Mouse (Mus musculus) olfactory bulb, adult 2 months (tissue): ENCODE results near the gene Psmb9. TPM values are rescaled to one million over a fixed set of nuclear protein-coding genes. Genes with fewer than 3 reads are reported as not detected.
"Not testable (repeated sequence)": the region's sequence is repeated elsewhere in the genome, so short reads cannot be mapped to it uniquely, and the experiment has no call there.

Experiments
- H3K27ac ChIP-seq: fragments of 200-500 bp; 2 replicates; pipeline ENCODE4 v1.5.1; 2012; ENCODE audit warnings: low read depth, low read length; ENCODE audit not compliant: insufficient read depth
- H3K4me1 ChIP-seq: fragments of 200-500 bp; 2 replicates; pipeline ENCODE4 v1.6.1; 2012; ENCODE audit warnings: low read length; ENCODE audit not compliant: control insufficient read depth, insufficient read depth
- H3K4me3 ChIP-seq: fragments of 200-500 bp; 2 replicates; pipeline ENCODE4 v1.5.1; 2012; ENCODE audit warnings: mild to moderate bottlenecking, low read depth, low read length, moderate library complexity; ENCODE audit not compliant: insufficient read depth
- CTCF ChIP-seq: fragments of 200-500 bp; IDR thresholded peaks from 2 replicates; pipeline ENCODE4 v1.5.1; 2012; ENCODE audit warnings: low read depth, mild to moderate bottlenecking, low read length, moderate library complexity; ENCODE audit not compliant: insufficient read depth
- POLR2A ChIP-seq: fragments of 200-500 bp; IDR thresholded peaks from 2 replicates; pipeline ENCODE4 v1.6.1; 2012; ENCODE audit warnings: mild to moderate bottlenecking, low read depth, low read length, moderate library complexity; ENCODE audit not compliant: insufficient read depth
- WGBS: fragments of 180-500 bp; shearing (Covaris S2); methylation state at CpG from one replicate; pipeline ENCODE4 v1.1.7; 2018; 5-methylcytosine and 5-hydroxymethylcytosine counted together
- polyA plus RNA-seq: library from polyadenylated mRNA; stranded (reverse); fragments of >200 nt; gene quantifications from 2 replicates; pipeline ENCODE4 v1.2.4, GENCODE M21; 2012; ENCODE audit warnings: low replicate concordance; ENCODE audit not compliant: missing spikeins, insufficient read depth, insufficient read length

Gene Psmb9
- polyA plus RNA-seq, 1 experiment: 272 TPM

- Histone ChIP-seq H3K27ac (no peak overlapping the region), H3K4me3 (no peak overlapping the region), H3K4me1 (no peaks in the 10 kb centered on the region)
- no peak for TF ChIP-seq POLR2A
- TF ChIP-seq CTCF: no peak
- WGBS: 93% methylated on average over 5 of the region's 5 CpGs
Measured at GRCm38 (mm10) chr17:34172528-34172927, 15.0 kb downstream of the Psmb9 start.

GRCm38 (mm10) chr17:34170877-34171498 lies 16.6 kb downstream of the Psmb9 start:
- Histone ChIP-seq H3K4me1 (no peaks in the 10 kb centered on the region), H3K4me3 (no peak overlapping the region), H3K27ac (no peak overlapping the region)
- TF ChIP-seq CTCF: no peak
- TF ChIP-seq POLR2A: no peak
- 35% methylated on average over 13 of the region's 13 CpGs for WGBS

- 26% methylated on average over 4 of the region's 4 CpGs for WGBS
- no peak overlapping the region for H3K4me3 ChIP-seq
- no peaks in the 10 kb centered on the region for H3K4me1 ChIP-seq
- TF ChIP-seq CTCF (no peak), POLR2A (no peak)
- no peak overlapping the region for H3K27ac ChIP-seq
Measured at GRCm38 (mm10) chr17:34170487-34170876, 17.1 kb downstream of the Psmb9 start.

DNA sequence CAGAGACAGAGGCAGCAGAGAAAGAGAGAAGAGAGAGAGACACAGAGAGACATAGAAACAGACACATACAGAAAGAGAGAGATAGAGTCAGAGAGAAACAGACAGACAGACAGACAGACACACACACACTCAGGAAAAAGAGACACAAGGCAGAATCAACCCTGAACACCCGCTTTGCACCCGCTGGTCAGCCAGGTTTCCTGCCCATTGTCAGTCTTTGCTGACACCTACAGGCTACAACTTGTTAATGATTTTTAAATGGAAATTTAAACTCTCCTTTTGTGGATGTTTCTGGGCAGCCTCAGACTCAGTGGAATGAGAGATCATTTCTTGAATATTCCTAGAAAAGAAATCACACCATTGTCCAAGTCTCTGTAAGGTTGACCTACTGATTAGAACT lies 18.3 kb downstream of the Psmb9 start:
- Histone ChIP-seq H3K4me1 (no peaks in the 10 kb centered on the region), H3K4me3 (no peak overlapping the region), H3K27ac (no peak overlapping the region)
- TF ChIP-seq POLR2A (no peak), CTCF (no peak)
- 0% methylated on average over 2 of the region's 2 CpGs for WGBS

- WGBS: 85% methylated on average over 6 of the region's 6 CpGs
- Histone ChIP-seq H3K27ac (no peak overlapping the region), H3K4me3 (no peak overlapping the region), H3K4me1 (no peaks in the 10 kb centered on the region)
- TF ChIP-seq CTCF (no peak), POLR2A (no peak)
Measured at GRCm38 (mm10) chr17:34165033-34165730, 22.4 kb downstream of the Psmb9 start.

DNA sequence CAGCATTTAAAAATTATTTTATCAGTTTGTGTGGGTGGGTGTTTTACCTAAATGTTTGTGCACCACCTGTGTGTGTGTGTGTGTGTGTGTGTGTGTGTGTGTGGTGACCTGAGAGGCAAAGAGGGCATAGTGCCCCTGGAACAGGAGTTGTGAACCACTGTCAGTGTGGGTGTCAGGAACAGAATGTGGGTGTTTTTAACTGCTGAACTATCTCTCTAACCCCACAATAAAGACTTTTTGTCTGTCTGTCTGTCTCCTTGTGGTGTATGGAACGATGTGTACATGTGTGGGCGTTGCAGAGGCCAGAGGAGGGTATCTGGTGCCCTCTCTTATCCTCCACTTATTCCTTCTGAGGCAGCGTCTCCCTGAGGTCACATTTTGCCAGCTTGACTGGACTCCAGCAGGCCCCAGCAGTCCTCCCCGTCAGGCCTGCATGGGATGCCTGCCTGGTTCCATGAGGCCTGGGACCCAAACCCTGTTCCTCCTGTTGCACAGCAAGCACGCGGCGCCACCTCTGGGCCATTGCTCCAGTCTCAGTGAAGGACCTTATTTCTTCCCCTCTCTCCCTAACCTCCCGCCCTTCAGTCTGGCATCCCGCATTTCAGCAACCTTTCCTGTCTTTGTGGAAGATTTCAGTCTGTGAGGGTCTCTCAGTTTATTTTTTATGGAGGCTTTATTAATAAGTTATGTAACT lies 23.2 kb downstream of the Psmb9 start:
- Histone ChIP-seq H3K4me3 (no peak overlapping the region), H3K4me1 (no peaks in the 10 kb centered on the region), H3K27ac (no peak overlapping the region)
- WGBS: 44% methylated on average over 9 of the region's 9 CpGs
- TF ChIP-seq CTCF (no peak), POLR2A (no peak)

DNA sequence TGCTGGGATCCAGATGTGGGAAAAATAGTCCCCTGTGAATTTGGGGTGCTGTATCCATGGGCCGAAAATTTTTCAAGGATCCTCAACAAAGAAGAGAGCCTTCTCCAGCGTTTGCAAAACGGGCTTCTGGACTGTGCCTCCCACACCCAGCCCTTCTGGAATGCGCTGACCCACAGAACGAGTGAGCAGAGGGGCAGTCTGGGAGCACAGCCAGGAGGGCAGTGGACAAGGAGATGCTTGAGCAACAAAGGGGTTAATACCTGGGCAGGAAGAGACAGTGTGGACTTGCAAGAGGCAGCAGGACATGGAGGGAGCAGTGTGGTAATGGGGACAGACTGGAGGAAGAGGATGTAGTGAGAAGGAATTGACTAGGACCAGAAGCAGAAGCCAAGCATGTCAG lies 32.0 kb downstream of the Psmb9 start:
- TF ChIP-seq POLR2A (no peak), CTCF (no peak)
- no peak overlapping the region for H3K27ac ChIP-seq
- H3K4me1 ChIP-seq: no peaks in the 10 kb centered on the region
- no peak overlapping the region for H3K4me3 ChIP-seq
- 50% methylated on average over 5 of the region's 5 CpGs for WGBS

DNA sequence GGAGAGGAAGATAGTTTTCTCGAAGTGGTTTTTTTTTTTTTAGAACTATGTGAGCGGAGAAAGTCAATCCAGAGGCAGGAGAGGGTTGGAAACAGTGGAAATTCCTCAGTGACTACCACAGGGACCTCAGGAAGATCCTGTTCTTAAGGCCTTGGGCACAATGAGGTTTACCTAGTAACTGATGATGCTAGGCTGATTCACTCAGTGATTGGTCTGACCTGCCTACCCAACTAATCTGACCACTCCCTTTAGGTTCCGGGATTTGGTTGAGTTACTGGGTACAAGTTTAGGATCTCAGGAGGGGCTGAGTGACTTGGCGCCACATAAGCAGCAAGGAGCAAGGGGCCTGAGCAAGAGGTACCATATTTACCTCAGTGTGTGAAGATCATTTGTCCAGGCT lies 34.6 kb downstream of the Psmb9 start, which contains the start of gene H2-DMb1:
Gene H2-DMb1 (plus strand): TSS at position 150 of the 400 bp plus-strand sequence.
- TF ChIP-seq CTCF: no peak
- no peak for TF ChIP-seq POLR2A
- WGBS: 57% methylated on average over 4 of the region's 4 CpGs
- no peak within 1 kb of the TSS for H3K27ac ChIP-seq
- no peaks in the 10 kb centered on the region for H3K4me1 ChIP-seq
- no peak within 1 kb of the TSS for H3K4me3 ChIP-seq

DNA sequence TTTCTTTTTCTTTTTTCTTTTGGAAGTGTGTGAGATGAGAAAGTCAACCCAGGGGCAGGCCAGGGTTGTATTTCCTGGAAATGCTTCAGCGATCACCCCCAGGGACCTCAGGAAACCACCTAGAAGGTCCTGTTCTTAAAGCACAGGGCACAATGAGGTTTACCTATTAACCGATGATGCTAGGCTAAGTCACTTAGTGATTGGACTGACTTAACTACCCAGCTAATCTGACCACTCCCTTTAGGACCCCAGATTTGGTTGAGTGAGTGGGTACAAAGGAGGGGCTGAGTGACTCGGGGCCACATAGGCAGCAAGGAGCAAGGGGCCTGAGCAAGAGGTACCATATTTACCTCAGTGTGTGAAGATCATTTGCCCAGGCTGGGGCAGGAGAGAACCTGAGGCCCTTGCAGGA lies 42.6 kb downstream of the Psmb9 start:
- Histone ChIP-seq H3K4me3 (no peak overlapping the region), H3K27ac (no peak overlapping the region), H3K4me1 (no peaks in the 10 kb centered on the region)
- 73% methylated on average over 3 of the region's 3 CpGs for WGBS
- TF ChIP-seq CTCF: no peak
- TF ChIP-seq POLR2A: no peak

GRCm38 (mm10) chr17:34144221-34144620 lies 43.3 kb downstream of the Psmb9 start:
- not testable (repeated sequence) for H3K27ac ChIP-seq, H3K4me1 ChIP-seq, H3K4me3 ChIP-seq
- WGBS: 90% methylated on average over 4 of the region's 4 CpGs
